Mouse (Mus musculus) spleen, embryonic (tissue): ENCODE results near the gene Macf1.

Experiments
- CTCF ChIA-PET: fragments of 350-600 bp; sonication (Branson Sonifier 250); formaldehyde crosslinking; loops from one replicate; lab custom pipeline; 2022; lab: Charles Lee

Macf1 gene

GRCm38 (mm10) chr4:123601036-123601435 is 83.1 kb downstream of the Macf1 start:
- CTCF ChIA-PET = no interaction called here

GRCm38 (mm10) chr4:123598519-123599228 is 85.5 kb downstream of the Macf1 start:
- CTCF ChIA-PET = no interaction called here

- CTCF ChIA-PET = no interaction called here
Observed at GRCm38 (mm10) chr4:123594381-123594806, 89.8 kb downstream of the Macf1 start.

GRCm38 (mm10) chr4:123593664-123594063 is 90.5 kb downstream of the Macf1 start:
- CTCF ChIA-PET = no interaction called here

GRCm38 (mm10) chr4:123592046-123592445 is 92.1 kb downstream of the Macf1 start:
- CTCF ChIA-PET = no interaction called here

- CTCF ChIA-PET = interaction anchor here (0.9 kb wide), 1 partner anchor 72 kb away, joined by 3 read pairs; no protein-coding TSS in a partner anchor
Observed at GRCm38 (mm10) chr4:123591026-123591635, 93.0 kb downstream of the Macf1 start.

GRCm38 (mm10) chr4:123589496-123589895 is 94.7 kb downstream of the Macf1 start:
- CTCF ChIA-PET = interaction anchor here (0.8 kb wide), 1 partner anchor 55 kb away, joined by 15 read pairs; no protein-coding TSS in a partner anchor

- CTCF ChIA-PET = interaction anchor here (0.7 to 0.8 kb wide), 2 partner anchors 20 to 54 kb away, joined by 11 to 15 read pairs; no protein-coding TSS in a partner anchor
Observed at GRCm38 (mm10) chr4:123588353-123589301, 95.5 kb downstream of the Macf1 start.

GRCm38 (mm10) chr4:123587616-123588015 is 96.5 kb downstream of the Macf1 start:
- CTCF ChIA-PET = interaction anchor here (0.7 to 1.0 kb wide), 2 partner anchors 19 to 36 kb away, joined by 5 to 11 read pairs; no protein-coding TSS in a partner anchor

- CTCF ChIA-PET = interaction anchor here (0.6 to 2.7 kb wide), 5 partner anchors 20 to 56 kb away, joined by 3 to 10 read pairs (median 4); no protein-coding TSS in a partner anchor
Observed at GRCm38 (mm10) chr4:123584720-123585093, 99.5 kb downstream of the Macf1 start.

- CTCF ChIA-PET = interaction anchor here (0.6 to 2.7 kb wide), 11 partner anchors 9 to 55 kb away, joined by 3 to 10 read pairs (median 4); no protein-coding TSS in a partner anchor
Observed at GRCm38 (mm10) chr4:123584084-123584719, 100.0 kb downstream of the Macf1 start.

GRCm38 (mm10) chr4:123577469-123578088 is 106.6 kb downstream of the Macf1 start:
- CTCF ChIA-PET = no interaction called here

- CTCF ChIA-PET = no interaction called here
Observed at GRCm38 (mm10) chr4:123572434-123573336, 111.5 kb downstream of the Macf1 start.

- CTCF ChIA-PET = no interaction called here
Observed at GRCm38 (mm10) chr4:123571869-123572268, 112.3 kb downstream of the Macf1 start.

GRCm38 (mm10) chr4:123565291-123565861 is 118.8 kb downstream of the Macf1 start:
- CTCF ChIA-PET = no interaction called here

- CTCF ChIA-PET = interaction anchor here (0.7 to 0.9 kb wide), 3 partner anchors 19 to 103 kb away, joined by 3 to 4 read pairs (median 4); no protein-coding TSS in a partner anchor
Observed at GRCm38 (mm10) chr4:123564051-123564791, 119.9 kb downstream of the Macf1 start.

GRCm38 (mm10) chr4:123562177-123562815 is 121.9 kb downstream of the Macf1 start:
- CTCF ChIA-PET = interaction anchor here (1.3 kb wide), 1 partner anchor 21 kb away, joined by 6 read pairs; no protein-coding TSS in a partner anchor
